Mouse (Mus musculus): ENCODE measurements around the gene Nek7. TPM values are rescaled to one million over a fixed set of nuclear protein-coding genes. Genes with fewer than 3 reads are reported as not detected.

The Nek7 gene
- 44.7 and 45.3 TPM in 2 replicates for polyA plus RNA-seq (2014; fragmentation: Nextera tagmentation; extraction: Ambion mirVana)

- H3K4me2 ChIP-seq (replicated peaks; ENCODE audit: low read depth, low read length): peak within 1 kb of the TSS; percentile 68
- no peaks in the 10 kb centered on the region for H3K9me3 ChIP-seq (ENCODE audit: control insufficient read depth, low read depth, low read length)
- no peaks in the 10 kb centered on the region for H3K27me3 ChIP-seq (ENCODE audit: control insufficient read depth, insufficient read depth, low read length)
- peak within 1 kb of the TSS; percentile 80 for H3K9ac ChIP-seq (replicated peaks; ENCODE audit: low read depth, low read length)
- 2% methylated on average over 11 of the region's 11 CpGs for WGBS
- 0 out of 2 replicates have a peak, but pooled peaks cover 2% of the 10 kb centered on the region for H3K4me1 ChIP-seq (ENCODE audit: control insufficient read depth, insufficient read depth, low read length)
- no peaks in the 10 kb centered on the region for H3K36me3 ChIP-seq (ENCODE audit: control insufficient read depth, insufficient read depth, low read length)
- peak within 1 kb of the TSS; percentile 95 for H3K4me3 ChIP-seq (ENCODE audit: low read depth, low read length)
- peak within 1 kb of the TSS; percentile 98 for H3K27ac ChIP-seq (ENCODE audit: low read length)
- ATAC-seq (ENCODE audit: insufficient number of reproducible peaks, insufficient read depth, low FRiP score, low read depth): peak; percentile 38; the same call in 1 of the 2 replicates
These were observed at the start of gene Nek7 for GRCm38 (mm10) chr1:138619996-138620461. Gene Nek7, minus strand, starts transcription at chr1:138620141.

- no peak overlapping the region for H3K27ac ChIP-seq (ENCODE audit: low read length)
- no peak overlapping the region for H3K4me2 ChIP-seq (replicated peaks; ENCODE audit: low read depth, low read length)
- no peaks in the 10 kb centered on the region for H3K36me3 ChIP-seq (ENCODE audit: control insufficient read depth, insufficient read depth, low read length)
- H3K27me3 ChIP-seq (ENCODE audit: control insufficient read depth, insufficient read depth, low read length): no peaks in the 10 kb centered on the region
- H3K9me3 ChIP-seq (ENCODE audit: control insufficient read depth, low read depth, low read length): no peaks in the 10 kb centered on the region
- H3K4me1 ChIP-seq (ENCODE audit: control insufficient read depth, insufficient read depth, low read length): no peaks in the 10 kb centered on the region
- no peak for ATAC-seq (ENCODE audit: insufficient number of reproducible peaks, insufficient read depth, low FRiP score, low read depth)
- H3K9ac ChIP-seq (replicated peaks; ENCODE audit: low read depth, low read length): no peak overlapping the region
- no peak overlapping the region for H3K4me3 ChIP-seq (ENCODE audit: low read depth, low read length)
- WGBS: 81% methylated on average over 2 of the region's 2 CpGs
These were observed 42.4 kb upstream of the Nek7 start for GRCm38 (mm10) chr1:138662342-138662741.

- H3K4me2 ChIP-seq (replicated peaks; ENCODE audit: low read depth, low read length): no peak overlapping the region
- H3K27me3 ChIP-seq (ENCODE audit: control insufficient read depth, insufficient read depth, low read length): no peaks in the 10 kb centered on the region
- H3K9me3 ChIP-seq (ENCODE audit: control insufficient read depth, low read depth, low read length): no peaks in the 10 kb centered on the region
- H3K4me3 ChIP-seq (ENCODE audit: low read depth, low read length): no peak overlapping the region
- no peak overlapping the region for H3K9ac ChIP-seq (replicated peaks; ENCODE audit: low read depth, low read length)
- H3K27ac ChIP-seq (ENCODE audit: low read length): no peak overlapping the region
- H3K4me1 ChIP-seq (ENCODE audit: control insufficient read depth, insufficient read depth, low read length): no peaks in the 10 kb centered on the region
- no peak for ATAC-seq (ENCODE audit: insufficient number of reproducible peaks, insufficient read depth, low FRiP score, low read depth)
- no peaks in the 10 kb centered on the region for H3K36me3 ChIP-seq (ENCODE audit: control insufficient read depth, insufficient read depth, low read length)
These were observed 34.3 kb upstream of the Nek7 start for GRCm38 (mm10) chr1:138654212-138654611.

GRCm38 (mm10) chr1:138644991-138645390 is 25.1 kb upstream of the Nek7 start:
- Histone ChIP-seq H3K4me1 (ENCODE audit: control insufficient read depth, insufficient read depth, low read length) (no peaks in the 10 kb centered on the region), H3K4me2 (replicated peaks; ENCODE audit: low read depth, low read length) (no peak overlapping the region), H3K4me3 (ENCODE audit: low read depth, low read length) (no peak overlapping the region), H3K9ac (replicated peaks; ENCODE audit: low read depth, low read length) (no peak overlapping the region), H3K36me3 (ENCODE audit: control insufficient read depth, insufficient read depth, low read length) (no peaks in the 10 kb centered on the region), H3K9me3 (ENCODE audit: control insufficient read depth, low read depth, low read length) (no peaks in the 10 kb centered on the region), H3K27me3 (ENCODE audit: control insufficient read depth, insufficient read depth, low read length) (no peaks in the 10 kb centered on the region), H3K27ac (ENCODE audit: low read length) (no peak overlapping the region)
- no peak for ATAC-seq (ENCODE audit: insufficient number of reproducible peaks, insufficient read depth, low FRiP score, low read depth)
- 68% methylated on average over 3 of the region's 3 CpGs for WGBS

- H3K4me1 ChIP-seq (ENCODE audit: control insufficient read depth, insufficient read depth, low read length): no peaks in the 10 kb centered on the region
- 95% methylated on average over 3 of the region's 3 CpGs for WGBS
- H3K9me3 ChIP-seq (ENCODE audit: control insufficient read depth, low read depth, low read length): no peaks in the 10 kb centered on the region
- H3K4me2 ChIP-seq (replicated peaks; ENCODE audit: low read depth, low read length): no peak overlapping the region
- no peak overlapping the region for H3K27ac ChIP-seq (ENCODE audit: low read length)
- no peak overlapping the region for H3K9ac ChIP-seq (replicated peaks; ENCODE audit: low read depth, low read length)
- H3K27me3 ChIP-seq (ENCODE audit: control insufficient read depth, insufficient read depth, low read length): no peaks in the 10 kb centered on the region
- no peaks in the 10 kb centered on the region for H3K36me3 ChIP-seq (ENCODE audit: control insufficient read depth, insufficient read depth, low read length)
- no peak for ATAC-seq (ENCODE audit: insufficient number of reproducible peaks, insufficient read depth, low FRiP score, low read depth)
- H3K4me3 ChIP-seq (ENCODE audit: low read depth, low read length): no peak overlapping the region
These were observed 23.4 kb upstream of the Nek7 start for GRCm38 (mm10) chr1:138643306-138643830.

- 63% methylated on average over 4 of the region's 4 CpGs for WGBS
- ATAC-seq (ENCODE audit: insufficient number of reproducible peaks, insufficient read depth, low FRiP score, low read depth): peak; percentile 53; the same call in 1 of the 2 replicates
These were observed 21.1 kb upstream of the Nek7 start for GRCm38 (mm10) chr1:138640934-138641461.

GRCm38 (mm10) chr1:138637850-138638249 is 17.9 kb upstream of the Nek7 start:
- H3K27ac ChIP-seq (ENCODE audit: low read length): no peak overlapping the region
- no peaks in the 10 kb centered on the region for H3K27me3 ChIP-seq (ENCODE audit: control insufficient read depth, insufficient read depth, low read length)
- no peak overlapping the region for H3K9ac ChIP-seq (replicated peaks; ENCODE audit: low read depth, low read length)
- H3K4me2 ChIP-seq (replicated peaks; ENCODE audit: low read depth, low read length): no peak overlapping the region
- no peaks in the 10 kb centered on the region for H3K9me3 ChIP-seq (ENCODE audit: control insufficient read depth, low read depth, low read length)
- no peak overlapping the region for H3K4me3 ChIP-seq (ENCODE audit: low read depth, low read length)
- no peaks in the 10 kb centered on the region for H3K4me1 ChIP-seq (ENCODE audit: control insufficient read depth, insufficient read depth, low read length)
- ATAC-seq (ENCODE audit: insufficient number of reproducible peaks, insufficient read depth, low FRiP score, low read depth): no peak
- H3K36me3 ChIP-seq (ENCODE audit: control insufficient read depth, insufficient read depth, low read length): no peaks in the 10 kb centered on the region

More at GRCm38 (mm10) chr1:138640934-138641461, 21.1 kb upstream of the Nek7 start:
- Histone ChIP-seq H3K27me3 (ENCODE audit: control insufficient read depth, insufficient read depth, low read length) (no peaks in the 10 kb centered on the region), H3K4me3 (ENCODE audit: low read depth, low read length) (no peak overlapping the region), H3K4me1 (ENCODE audit: control insufficient read depth, insufficient read depth, low read length) (no peaks in the 10 kb centered on the region), H3K27ac (ENCODE audit: low read length) (no peak overlapping the region), H3K4me2 (replicated peaks; ENCODE audit: low read depth, low read length) (no peak overlapping the region), H3K9ac (replicated peaks; ENCODE audit: low read depth, low read length) (no peak overlapping the region), H3K36me3 (ENCODE audit: control insufficient read depth, insufficient read depth, low read length) (no peaks in the 10 kb centered on the region), H3K9me3 (ENCODE audit: control insufficient read depth, low read depth, low read length) (no peaks in the 10 kb centered on the region)

GRCm38 (mm10) chr1:138634561-138634960 is 14.6 kb upstream of the Nek7 start:
- Histone ChIP-seq H3K27ac (ENCODE audit: low read length) (no peak overlapping the region), H3K36me3 (ENCODE audit: control insufficient read depth, insufficient read depth, low read length) (no peaks in the 10 kb centered on the region)

GRCm38 (mm10) chr1:138628919-138629318 is 9.0 kb upstream of the Nek7 start:
- WGBS: 79% methylated on average over 4 of the region's 4 CpGs
- H3K4me2 ChIP-seq (replicated peaks; ENCODE audit: low read depth, low read length): no peak overlapping the region
- no peak for ATAC-seq (ENCODE audit: insufficient number of reproducible peaks, insufficient read depth, low FRiP score, low read depth)

More at GRCm38 (mm10) chr1:138634561-138634960, 14.6 kb upstream of the Nek7 start:
- Histone ChIP-seq H3K4me2 (replicated peaks; ENCODE audit: low read depth, low read length) (no peak overlapping the region), H3K4me1 (ENCODE audit: control insufficient read depth, insufficient read depth, low read length) (no peaks in the 10 kb centered on the region), H3K27me3 (ENCODE audit: control insufficient read depth, insufficient read depth, low read length) (no peaks in the 10 kb centered on the region), H3K9me3 (ENCODE audit: control insufficient read depth, low read depth, low read length) (no peaks in the 10 kb centered on the region), H3K4me3 (ENCODE audit: low read depth, low read length) (no peak overlapping the region), H3K9ac (replicated peaks; ENCODE audit: low read depth, low read length) (no peak overlapping the region)
- no peak for ATAC-seq (ENCODE audit: insufficient number of reproducible peaks, insufficient read depth, low FRiP score, low read depth)
- WGBS: 80% methylated on average over 1 of the region's 1 CpGs

More at GRCm38 (mm10) chr1:138628919-138629318, 9.0 kb upstream of the Nek7 start:
- H3K27me3 ChIP-seq (ENCODE audit: control insufficient read depth, insufficient read depth, low read length): no peaks in the 10 kb centered on the region
- H3K9ac ChIP-seq (replicated peaks; ENCODE audit: low read depth, low read length): no peak overlapping the region
- no peak overlapping the region for H3K27ac ChIP-seq (ENCODE audit: low read length)
- no peak overlapping the region for H3K4me3 ChIP-seq (ENCODE audit: low read depth, low read length)
- H3K4me1 ChIP-seq (ENCODE audit: control insufficient read depth, insufficient read depth, low read length): no peaks in the 10 kb centered on the region
- no peaks in the 10 kb centered on the region for H3K36me3 ChIP-seq (ENCODE audit: control insufficient read depth, insufficient read depth, low read length)
- no peaks in the 10 kb centered on the region for H3K9me3 ChIP-seq (ENCODE audit: control insufficient read depth, low read depth, low read length)
